Mouse (Mus musculus): ENCODE measurements around the gene Zfp326. TPM values are rescaled to one million over a fixed set of nuclear protein-coding genes. Genes with fewer than 3 reads are reported as not detected.

Gene Zfp326
- 4.5 TPM for polyA plus RNA-seq (2015; fragmentation: Illumina TruSeq; extraction: RNeasy Lipid Tissue Mini Kit (QIAGEN cat#74804); ENCODE audit: insufficient read depth, low read depth, low replicate concordance)

GRCm38 (mm10) chr5:105876068-105876924, at the start of gene Zfp326:
TSS of gene Zfp326 (plus strand) at chr5:105876565.

Other genes with a start within 250 kb of the Zfp326 start
- 7.2 TPM for gene Lrrc8d, start 176.6 kb upstream of the Zfp326 start, polyA plus RNA-seq (2015; fragmentation: Illumina TruSeq; extraction: RNeasy Lipid Tissue Mini Kit (QIAGEN cat#74804); ENCODE audit: insufficient read depth, low read depth, low replicate concordance)

Measured in pancreas, adult 10 weeks (tissue).